Mouse (Mus musculus) thymus, postnatal 14 days (tissue): ENCODE measurements at regions not wholly inside any gene's neighbourhood (a gene's known extent, or its start where the extent isn't known, plus 50 kb on each side); places are given as distances from the start of the nearest gene placed in this dataset.
A peak's percentile ranks its signal among the peaks of the same experiment; 100 is the strongest.

Experiments
- DNase-seq: peaks from one replicate; pipeline ENCODE4 v3.0.0; 2021

GRCm38 (mm10) chr13:107239035-107239387, 217.1 kb upstream of the Kif2a start:
- no peak for DNase-seq

DNA sequence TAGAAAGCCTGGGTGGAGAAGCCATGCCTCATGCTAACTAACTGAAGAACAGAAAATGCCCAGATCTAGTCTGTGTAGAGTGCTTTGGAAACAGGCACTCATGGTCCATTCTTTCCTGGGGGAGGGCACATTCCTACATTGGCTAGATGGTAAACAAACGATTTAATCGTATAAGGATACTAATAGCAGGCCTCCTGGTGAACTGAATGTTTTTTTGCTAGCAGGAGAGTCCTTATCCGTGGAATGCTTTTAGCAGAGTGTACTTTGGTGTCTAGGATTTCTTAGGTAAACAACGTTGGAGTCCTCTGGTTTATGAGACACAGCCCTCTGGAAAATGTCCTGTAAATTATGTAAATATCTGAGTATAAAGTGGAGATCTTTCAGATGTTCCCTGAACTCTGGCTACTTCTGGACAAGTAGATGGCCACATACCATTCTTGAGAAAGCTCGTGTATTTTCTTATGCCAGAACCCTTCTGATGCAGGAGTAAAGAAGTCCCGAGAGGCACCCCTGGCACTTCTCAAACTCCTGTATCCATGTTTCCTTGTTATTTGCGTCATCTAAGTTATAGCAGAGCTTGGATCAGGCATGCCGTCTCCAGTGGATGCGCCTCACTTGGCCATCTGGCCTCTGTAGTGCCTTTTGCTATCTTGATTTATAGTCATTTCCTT, 216.6 kb upstream of the Kif2a start:
- no peak for DNase-seq

DNA sequence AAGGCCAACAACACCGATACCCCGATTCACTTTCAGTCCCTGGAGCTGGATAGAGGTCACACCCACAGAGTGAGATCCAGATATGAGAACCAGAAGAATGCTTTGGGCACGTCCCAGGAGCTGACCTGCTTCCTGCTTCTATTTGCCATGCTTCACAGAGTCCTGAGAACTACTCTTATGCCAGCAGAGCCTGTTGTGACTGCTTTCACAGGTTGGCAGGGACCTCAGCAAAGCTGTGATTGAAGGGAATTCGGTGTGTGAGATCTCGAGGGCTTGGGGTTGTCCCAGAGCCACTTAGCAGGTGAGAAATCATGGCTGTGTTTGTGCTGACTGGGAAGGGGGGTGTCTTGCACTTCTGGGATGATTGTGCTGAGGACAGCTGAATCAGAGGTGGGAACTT, 197.5 kb upstream of the Kif2a start:
- no peak for DNase-seq

- DNase-seq, result no peak
Observed at GRCm38 (mm10) chr13:107218351-107218750, 196.4 kb upstream of the Kif2a start.

GRCm38 (mm10) chr13:107217825-107218224, 195.9 kb upstream of the Kif2a start:
- DNase-seq, result no peak

- no peak for DNase-seq
Observed at GRCm38 (mm10) chr13:107213281-107213680, 191.4 kb upstream of the Kif2a start.

DNA sequence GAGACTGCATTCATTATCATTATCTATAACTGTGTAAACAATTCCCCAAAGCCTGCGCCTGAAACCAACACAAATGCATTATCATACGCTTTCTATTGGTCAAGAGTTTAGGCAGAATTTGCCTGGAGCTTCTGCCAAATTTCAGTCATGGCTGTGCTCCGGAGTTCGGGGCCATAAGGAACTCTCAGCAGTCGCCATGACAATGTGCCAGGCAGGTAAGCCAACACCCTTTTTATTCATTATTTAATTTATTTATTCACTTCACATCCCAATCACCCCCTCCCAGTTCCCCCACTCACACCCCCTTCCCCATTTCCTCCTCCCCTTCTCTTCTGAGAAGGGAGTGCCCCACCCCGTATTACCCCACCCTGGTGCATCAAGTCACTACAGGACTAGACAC, 188.8 kb upstream of the Kif2a start:
- no peak for DNase-seq

DNA sequence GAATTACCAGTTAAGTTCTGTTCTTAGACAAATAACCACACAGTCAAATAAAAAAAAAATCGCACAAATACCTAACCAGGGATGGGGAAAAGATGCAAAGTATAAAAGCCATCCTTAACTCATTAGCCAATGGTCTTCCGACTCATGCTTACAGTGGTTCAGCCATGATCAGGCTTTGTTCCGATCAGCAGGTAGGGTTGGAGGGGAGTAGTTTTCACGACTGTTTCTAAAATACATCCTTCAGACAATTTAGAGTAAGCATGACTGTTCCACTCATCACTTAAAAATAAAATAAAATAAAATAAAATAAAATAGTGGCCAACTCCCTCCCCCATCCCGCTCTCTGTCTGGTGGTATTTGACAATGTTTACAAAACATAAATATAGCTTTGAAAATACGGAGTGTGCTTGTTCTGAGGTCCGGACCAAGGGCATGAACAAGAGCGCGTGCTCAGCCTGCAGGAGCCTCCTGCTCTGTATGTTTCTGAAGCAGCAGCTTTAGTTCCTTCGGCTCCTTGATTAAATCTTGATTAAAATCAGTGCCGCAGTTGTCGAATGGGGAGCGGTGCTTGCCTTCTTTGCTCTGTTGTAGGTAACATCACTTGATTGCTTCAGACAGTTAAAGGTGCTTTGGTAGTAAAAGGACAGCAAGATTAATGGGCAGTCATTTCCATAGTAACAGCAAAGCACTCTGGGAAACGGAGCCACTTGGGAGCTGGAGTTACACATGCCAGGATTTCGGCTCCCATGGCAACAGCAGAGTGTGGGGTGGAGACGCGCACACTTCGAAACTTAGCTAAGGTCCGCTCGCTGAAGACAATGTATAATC, 185.6 kb upstream of the Kif2a start:
- no peak for DNase-seq

- no peak for DNase-seq
Observed at GRCm38 (mm10) chr13:107199875-107200274, 177.9 kb upstream of the Kif2a start.

DNA sequence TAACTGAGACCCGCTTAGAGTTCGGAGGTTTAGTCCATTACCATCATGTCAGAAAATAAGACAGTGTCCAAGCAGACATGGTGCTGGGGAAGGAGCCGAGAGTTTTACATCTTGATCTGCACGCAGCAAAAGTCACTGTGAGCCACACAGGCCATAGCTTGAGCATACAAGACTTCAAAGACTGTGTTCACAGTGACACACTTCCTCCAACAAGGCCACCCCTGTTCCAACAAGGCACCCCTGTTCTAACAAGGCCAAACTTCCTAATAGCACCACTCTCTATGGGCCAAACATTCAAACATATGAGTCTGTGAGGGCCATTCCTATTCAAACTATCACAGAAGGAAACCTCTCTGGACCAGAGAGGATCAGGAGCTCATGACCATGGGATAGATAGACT, 171.5 kb upstream of the Kif2a start:
- DNase-seq, result no peak

GRCm38 (mm10) chr13:107187258-107187878, 165.4 kb upstream of the Kif2a start:
- DNase-seq, result no peak

DNA sequence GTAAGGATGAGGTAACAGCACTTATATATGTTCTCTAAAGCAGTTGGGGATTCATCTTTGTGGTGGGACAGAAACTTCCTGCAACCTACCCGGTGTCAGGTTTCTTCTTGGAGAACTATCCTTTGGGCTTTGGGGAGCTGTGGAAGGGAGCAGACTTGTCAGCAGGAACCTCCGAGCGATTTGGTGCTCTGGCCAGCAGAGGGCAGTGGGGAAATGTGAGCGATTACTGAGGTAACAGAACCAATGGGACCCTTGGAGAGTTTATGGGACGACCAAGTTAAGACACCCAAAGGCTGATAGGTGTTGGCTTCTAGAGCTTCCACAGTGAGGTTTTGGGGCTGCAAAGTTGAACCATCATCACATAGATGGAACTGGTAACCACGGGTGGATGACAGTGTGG, 160.6 kb upstream of the Kif2a start:
- DNase-seq, result peak; percentile 46

DNA sequence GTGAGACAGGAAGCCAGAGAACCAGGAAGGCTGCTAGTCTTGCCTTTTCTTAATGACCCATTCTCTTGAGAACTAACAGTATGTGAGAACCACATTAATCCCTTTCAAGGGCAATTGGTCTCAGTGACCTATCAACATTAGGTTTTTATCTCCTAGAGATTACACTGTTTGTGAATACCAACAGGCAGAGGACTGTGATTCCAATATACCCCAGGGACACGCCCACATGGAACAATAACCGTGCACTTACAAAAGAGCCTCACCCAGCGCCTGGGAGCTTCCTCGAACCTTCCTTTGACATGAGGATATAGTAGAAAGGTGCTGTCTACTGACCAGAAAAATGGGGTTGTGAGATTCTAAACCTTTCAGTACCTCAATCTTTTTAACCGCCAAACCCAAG, 157.6 kb upstream of the Kif2a start:
- no peak for DNase-seq

DNA sequence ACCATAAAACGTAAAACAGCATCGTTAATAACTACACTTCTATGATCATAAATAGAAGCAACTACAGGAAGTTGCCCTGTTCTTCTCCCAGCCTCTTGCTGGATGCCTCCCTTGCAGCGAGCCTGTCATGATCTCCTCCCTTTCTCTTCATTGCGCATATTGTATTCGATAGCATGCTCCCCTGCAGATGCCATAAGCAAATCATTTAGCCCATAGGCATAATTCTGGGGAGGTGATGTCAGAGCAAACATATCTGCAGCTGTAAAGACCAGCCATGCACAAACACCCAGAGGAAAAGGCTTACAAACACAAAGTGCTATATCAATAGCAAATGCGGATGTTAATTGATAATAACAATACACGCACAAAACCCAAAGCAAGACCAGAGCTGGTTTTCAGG, 155.7 kb upstream of the Kif2a start:
- no peak for DNase-seq

GRCm38 (mm10) chr13:107175891-107176290, 154.0 kb upstream of the Kif2a start:
- DNase-seq, result no peak

GRCm38 (mm10) chr13:107168599-107169149, 146.7 kb upstream of the Kif2a start:
- DNase-seq, result peak; percentile 3

- DNase-seq, result no peak
Observed at GRCm38 (mm10) chr13:107167856-107168598, 146.1 kb upstream of the Kif2a start.

- DNase-seq, result no peak
Observed at GRCm38 (mm10) chr13:107151548-107151947, 129.6 kb upstream of the Kif2a start.

DNA sequence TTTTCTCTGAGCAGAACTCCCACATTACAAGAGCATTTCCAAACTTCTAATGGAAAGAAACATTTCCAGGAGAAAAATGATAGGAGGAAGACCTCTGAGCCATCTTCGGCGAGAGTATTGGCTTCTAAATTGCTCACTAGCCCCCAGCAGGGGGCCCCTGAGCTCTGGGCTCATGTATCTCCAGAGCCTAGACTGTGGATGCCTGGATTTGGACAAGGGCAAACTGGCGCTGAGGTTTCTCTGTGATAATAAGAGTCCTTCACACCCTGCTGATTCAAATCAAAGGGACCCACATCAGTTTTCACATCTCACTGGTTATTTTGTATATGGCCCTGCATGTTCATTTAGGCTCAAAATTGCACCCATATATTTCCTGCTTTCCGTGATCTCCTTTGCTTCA, 119.3 kb upstream of the Kif2a start:
- DNase-seq, result no peak

GRCm38 (mm10) chr13:107134125-107134524, 112.2 kb upstream of the Kif2a start:
- DNase-seq, result no peak

GRCm38 (mm10) chr13:107126636-107127035, 104.7 kb upstream of the Kif2a start:
- DNase-seq, result no peak

GRCm38 (mm10) chr13:107124130-107124668, 102.3 kb upstream of the Kif2a start:
- no peak for DNase-seq
